Mouse (Mus musculus) thymus, adult 2 months (tissue): ENCODE results near the gene Ghrh.

ENCODE experiments used
- CTCF ChIP-seq: fragments of 200-500 bp; IDR thresholded peaks from 2 replicates; pipeline ENCODE4 v1.5.1; 2012; ENCODE audit warnings: mild to moderate bottlenecking, control low read depth, low read length, moderate library complexity, borderline replicate concordance; ENCODE audit not compliant: control insufficient read depth, poor library complexity, insufficient read depth; ENCODE audit errors: extremely low read depth
- POLR2A ChIP-seq: fragments of 200-500 bp; IDR thresholded peaks from 2 replicates; pipeline ENCODE4 v1.6.1; 2012; ENCODE audit warnings: mild to moderate bottlenecking, low read length, control low read depth, moderate library complexity; ENCODE audit not compliant: control insufficient read depth, poor library complexity, insufficient read depth; ENCODE audit errors: extremely low read depth

GRCm38 (mm10) chr2:157332059-157332458 lies 15.2 kb downstream of the Ghrh start:
- TF ChIP-seq CTCF (no peak), POLR2A (no peak)
